Mouse (Mus musculus): ENCODE results near the gene Palld.

DNA sequence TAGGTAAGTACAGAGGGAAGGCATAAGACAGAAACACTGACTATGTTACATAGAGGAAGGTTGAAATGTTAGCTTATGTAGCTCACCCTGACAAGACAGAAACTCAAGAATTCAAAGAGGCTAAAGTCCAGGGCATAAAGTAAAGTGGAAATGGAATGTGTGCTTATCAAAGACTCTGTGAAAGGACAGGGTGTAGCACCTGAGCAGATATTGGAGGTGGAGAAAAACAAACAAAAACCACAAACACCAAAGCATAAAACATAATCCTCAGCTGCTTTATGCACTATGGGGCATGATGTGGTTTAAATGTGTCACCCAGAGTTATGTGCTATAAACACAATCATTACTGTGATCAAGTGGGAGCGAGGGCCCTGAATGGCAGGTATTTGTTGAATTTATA, 22.0 kb upstream of the Palld start:
- TF ChIP-seq CTCF (conservative IDR thresholded peaks at IDR 0.05 in 1 of 2, IDR thresholded peaks at IDR 0.05 in 1 of 2; ENCODE audit: low read depth in 2 of 2, low read length in 2 of 2) (no peak), JUND (conservative IDR thresholded peaks at IDR 0.05; ENCODE audit: low read depth, low read length) (no peak), MAZ (IDR thresholded peaks at IDR 0.05; ENCODE audit: low read depth, low read length) (no peak)
